Mouse (Mus musculus) hindbrain, postnatal 0 days (tissue): ENCODE measurements around the gene Slc12a6. TPM values are rescaled to one million over a fixed set of nuclear protein-coding genes. Genes with fewer than 3 reads are reported as not detected.

Experiments
- ATAC-seq: fragments of 200-750 bp; cut with Nextera tagmentation; 2 replicates; pipeline ENCODE4 v1.8.0; 2017; ENCODE audit warnings: mild to moderate bottlenecking, moderate TSS enrichment, moderate library complexity
- DNase-seq: peaks from one replicate; pipeline ENCODE4 v3.0.0-alpha.2; 2015; ENCODE audit warnings: low spot score
- H3K27ac ChIP-seq: fragments of 300-500 bp; sonication (generic); 2 replicates; pipeline ENCODE4 v1.5.1; 2014; ENCODE audit warnings: mild to moderate bottlenecking
- H3K27me3 ChIP-seq: fragments of 300-500 bp; sonication (generic); 2 replicates; pipeline ENCODE4 v1.6.1; 2014; ENCODE audit warnings: low read length, mixed read lengths; ENCODE audit not compliant: insufficient read depth
- H3K36me3 ChIP-seq: fragments of 300-500 bp; sonication (generic); 2 replicates; pipeline ENCODE4 v1.6.1; 2014; ENCODE audit warnings: low read length, mixed read lengths; ENCODE audit not compliant: insufficient read depth
- H3K4me1 ChIP-seq: fragments of 300-500 bp; sonication (generic); 2 replicates; pipeline ENCODE4 v1.6.1; 2014; ENCODE audit warnings: antibody characterized with exemption, low read length, mixed read lengths; ENCODE audit not compliant: insufficient read depth
- H3K4me2 ChIP-seq: fragments of 300-500 bp; sonication (generic); 2 replicates; pipeline ENCODE4 v1.6.1; 2014; ENCODE audit warnings: low read depth, mild to moderate bottlenecking, low read length, moderate library complexity, mixed read lengths
- H3K4me3 ChIP-seq: fragments of 300-500 bp; sonication (generic); 2 replicates; pipeline ENCODE4 v1.5.1; 2014; ENCODE audit warnings: low read length
- H3K9ac ChIP-seq: fragments of 300-500 bp; sonication (generic); replicated peaks from 2 replicates; pipeline ENCODE4 v1.6.1; 2014; ENCODE audit warnings: mild to moderate bottlenecking, low read length, moderate library complexity, mixed read lengths
- H3K9me3 ChIP-seq: fragments of 300-500 bp; sonication (generic); 2 replicates; pipeline ENCODE4 v1.6.1; 2016; ENCODE audit warnings: low read length, mixed read lengths
- CTCF ChIP-seq: IDR thresholded peaks from 2 replicates; pipeline ENCODE4 v1.5.1; 2016; ENCODE audit warnings: antibody characterized with exemption, control low read depth, low read depth
- WGBS: fragments of 180-500 bp; shearing (Covaris S2); extraction: QIAGEN DNeasy Blood & Tissue Kit; methylation state at CpG from one replicate; pipeline ENCODE4 v1.1.7; 2014; 5-methylcytosine and 5-hydroxymethylcytosine counted together
- polyA plus RNA-seq: library from polyadenylated mRNA; unstranded; fragments of >200 nt; fragmentation: Nextera tagmentation; extraction: Ambion mirVana; gene quantifications from 2 replicates; pipeline ENCODE4 v1.2.1, GENCODE M21; 2015
- total RNA-seq: library from RNA; depleted of rRNA; stranded (reverse); fragments of >200 nt; gene quantifications from 2 replicates; pipeline ENCODE4 v1.2.3, GENCODE M21; 2014

Slc12a6 gene
- total and polyA plus RNA-seq, 2 experiments from 2014 or later: 12.6 to 68.2 TPM

- no peaks in the 10 kb centered on the region for H3K9me3 ChIP-seq
- ATAC-seq: no peak
- H3K4me1 ChIP-seq: no peaks in the 10 kb centered on the region
- no peak for TF ChIP-seq CTCF
- peaks cover 38% of the 10 kb centered on the region for H3K36me3 ChIP-seq
- DNase-seq: no peak
- H3K9ac ChIP-seq: no peak overlapping the region
- H3K4me2 ChIP-seq: no peak overlapping the region
- no peaks in the 10 kb centered on the region for H3K27me3 ChIP-seq
- WGBS: 93% methylated on average over 3 of the region's 3 CpGs
- no peak overlapping the region for H3K27ac ChIP-seq
- no peak overlapping the region for H3K4me3 ChIP-seq
Observed at GRCm38 (mm10) chr2:112348246-112348645, 82.6 kb downstream of the Slc12a6 start.

- H3K4me2 ChIP-seq: no peak overlapping the region
- peaks cover 40% of the 10 kb centered on the region for H3K36me3 ChIP-seq
- no peak for DNase-seq
- H3K9me3 ChIP-seq: no peaks in the 10 kb centered on the region
- no peak overlapping the region for H3K27ac ChIP-seq
- no peaks in the 10 kb centered on the region for H3K27me3 ChIP-seq
- no peak overlapping the region for H3K4me3 ChIP-seq
- no peak overlapping the region for H3K9ac ChIP-seq
- H3K4me1 ChIP-seq: no peaks in the 10 kb centered on the region
- ATAC-seq: no peak
- TF ChIP-seq CTCF: no peak
- 87% methylated on average over 7 of the region's 7 CpGs for WGBS
Observed at GRCm38 (mm10) chr2:112353685-112354455, 88.2 kb downstream of the Slc12a6 start.

DNA sequence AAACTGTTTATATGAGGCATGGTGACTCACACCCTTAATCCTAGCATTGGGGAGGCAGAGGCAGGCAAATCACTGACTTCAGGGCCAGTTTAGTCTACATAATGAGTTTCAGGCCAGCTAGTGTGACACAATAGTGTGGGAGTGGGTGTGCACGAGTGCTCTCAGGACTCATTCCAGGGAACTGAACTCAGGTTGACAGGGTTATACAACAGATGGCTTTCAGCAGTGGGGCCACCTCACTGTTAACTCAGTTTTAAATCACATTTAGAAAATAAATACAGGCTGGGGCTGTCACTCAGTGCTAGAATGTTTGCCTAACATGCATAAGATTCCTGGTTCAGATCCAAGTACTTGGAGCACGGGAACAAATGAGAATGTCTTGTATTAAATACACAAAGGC is 94.0 kb downstream of the Slc12a6 start:
- H3K27me3 ChIP-seq: no peaks in the 10 kb centered on the region
- TF ChIP-seq CTCF: no peak
- no peak overlapping the region for H3K4me2 ChIP-seq
- no peak overlapping the region for H3K9ac ChIP-seq
- H3K9me3 ChIP-seq: no peaks in the 10 kb centered on the region
- no peak for ATAC-seq
- H3K27ac ChIP-seq: no peak overlapping the region
- 72% methylated on average over 2 of the region's 2 CpGs for WGBS
- DNase-seq: no peak
- H3K4me3 ChIP-seq: no peak overlapping the region
- H3K4me1 ChIP-seq: no peaks in the 10 kb centered on the region
- H3K36me3 ChIP-seq: peaks cover 59% of the 10 kb centered on the region

DNA sequence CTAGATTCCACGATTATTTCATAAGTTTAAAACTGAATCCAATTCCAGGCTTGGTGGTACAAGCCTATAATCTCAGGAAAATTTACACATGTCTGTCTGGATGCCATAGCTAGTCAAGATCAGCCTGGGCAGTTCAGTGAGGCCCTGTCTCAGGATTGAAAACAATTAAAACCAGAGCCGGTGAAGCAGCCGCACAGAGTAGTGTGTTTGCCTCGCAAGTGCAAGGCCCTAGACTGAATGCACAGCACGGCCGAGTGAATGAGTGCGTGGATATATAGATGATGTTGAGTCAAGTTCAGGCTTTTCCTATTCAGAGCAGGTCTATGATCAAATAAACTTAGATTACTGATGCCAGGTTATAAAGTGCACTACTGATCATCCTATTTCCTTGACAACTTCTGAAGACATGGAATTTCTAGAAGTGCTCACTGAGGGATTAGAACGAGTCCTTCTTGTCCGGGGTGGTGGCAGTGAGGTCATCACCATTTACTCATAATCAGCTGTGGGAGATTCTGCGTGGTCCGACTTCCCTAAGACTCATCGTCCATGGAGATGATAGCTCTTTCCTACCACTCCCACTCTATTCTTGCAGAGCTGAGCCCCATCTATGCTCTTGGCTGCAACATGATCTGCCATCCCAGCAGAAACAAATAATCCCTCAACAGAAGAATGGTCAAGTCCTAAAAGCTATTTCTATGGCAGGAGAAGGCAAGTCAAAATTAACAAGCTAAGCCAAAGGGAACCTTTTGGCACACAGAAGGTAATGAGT is 94.6 kb downstream of the Slc12a6 start:
- 91% methylated on average over 12 of the region's 12 CpGs for WGBS
- no peak for ATAC-seq
- no peaks in the 10 kb centered on the region for H3K9me3 ChIP-seq

DNA sequence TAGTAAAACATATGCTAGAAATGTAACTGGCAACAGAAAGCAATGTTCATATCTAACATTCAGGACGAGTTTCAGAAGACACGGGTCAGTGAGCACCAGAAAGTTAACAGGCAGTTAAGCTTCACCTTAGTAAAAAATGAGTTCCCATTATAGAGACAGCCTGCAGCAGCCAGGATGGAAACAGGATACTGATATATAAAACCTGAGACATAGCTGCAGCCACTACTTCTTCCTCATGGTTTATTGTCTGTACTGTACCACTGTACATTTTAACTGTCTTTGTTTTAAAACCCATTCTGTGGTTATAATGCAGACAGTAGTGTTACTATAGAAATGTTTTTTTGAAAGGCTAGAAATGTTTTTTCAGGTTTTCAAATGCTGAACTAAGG is 95.2 kb downstream of the Slc12a6 start:
- peaks cover 54% of the 10 kb centered on the region for H3K36me3 ChIP-seq
- no peak overlapping the region for H3K9ac ChIP-seq
- H3K27me3 ChIP-seq: no peaks in the 10 kb centered on the region
- no peak overlapping the region for H3K4me2 ChIP-seq
- no peak overlapping the region for H3K27ac ChIP-seq
- H3K9me3 ChIP-seq: no peaks in the 10 kb centered on the region
- H3K4me3 ChIP-seq: no peak overlapping the region
- no peak for TF ChIP-seq CTCF
- ATAC-seq (no peak), DNase-seq (no peak)
- WGBS: 89% methylated on average over 2 of the region's 2 CpGs
- H3K4me1 ChIP-seq: no peaks in the 10 kb centered on the region

More for the DNA sequence above, 94.6 kb downstream of the Slc12a6 start:
- no peaks in the 10 kb centered on the region for H3K4me1 ChIP-seq
- H3K36me3 ChIP-seq: peaks cover 54% of the 10 kb centered on the region
- no peak overlapping the region for H3K4me3 ChIP-seq
- no peak for TF ChIP-seq CTCF
- no peaks in the 10 kb centered on the region for H3K27me3 ChIP-seq
- no peak overlapping the region for H3K4me2 ChIP-seq
- DNase-seq: no peak
- H3K27ac ChIP-seq: no peak overlapping the region
- H3K9ac ChIP-seq: no peak overlapping the region

GRCm38 (mm10) chr2:112367222-112367621 is 101.6 kb downstream of the Slc12a6 start:
- peaks cover 16% of the 10 kb centered on the region for H3K36me3 ChIP-seq
- no peak for TF ChIP-seq CTCF
- H3K4me2 ChIP-seq: peak overlapping the region; percentile 88
- ATAC-seq (peak; percentile 43), DNase-seq (no peak)
- H3K4me3 ChIP-seq: peak overlapping the region; percentile 70
- H3K4me1 ChIP-seq: peaks cover 8% of the 10 kb centered on the region; the same call in 1 of the 2 replicates
- 20% methylated on average over 15 of the region's 15 CpGs for WGBS
- no peaks in the 10 kb centered on the region for H3K9me3 ChIP-seq
- H3K9ac ChIP-seq: peak overlapping the region; percentile 72
- peak overlapping the region; percentile 89 for H3K27ac ChIP-seq
- H3K27me3 ChIP-seq: no peaks in the 10 kb centered on the region
